Mouse (Mus musculus): Measurements from ENCODE around the gene Phb2.

GRCm38 (mm10) chr6:124741842-124742241 is 29.7 kb downstream of the Phb2 start:
- no peak for TF ChIP-seq CTCF (conservative IDR thresholded peaks at IDR 0.05; ENCODE audit: insufficient read depth, insufficient read length, low read depth, low read length)
- no peak for TF ChIP-seq POLR2A (IDR thresholded peaks at IDR 0.05; ENCODE audit: low read depth, low read length)

Data from kidney, adult 2 months (tissue).